Mouse (Mus musculus) stomach, embryonic 15.5 days (tissue): ENCODE measurements around the gene Acsm4. TPM values are rescaled to one million over a fixed set of nuclear protein-coding genes. Genes with fewer than 3 reads are reported as not detected.
A peak's percentile ranks its signal among the peaks of the same experiment; 100 is the strongest.

Source experiments
- ATAC-seq: fragments of 200-750 bp; cut with Nextera tagmentation; 2 replicates; pipeline ENCODE4 v1.8.0; 2017; ENCODE audit warnings: low read depth, moderate number of reproducible peaks, moderate TSS enrichment; ENCODE audit not compliant: insufficient read depth, low FRiP score
- H3K27ac ChIP-seq: fragments of 300-500 bp; sonication (generic); 2 replicates; pipeline ENCODE4 v1.5.1; 2015; ENCODE audit warnings: mild to moderate bottlenecking, inconsistent platforms
- H3K27me3 ChIP-seq: fragments of 300-500 bp; sonication (generic); replicated peaks from 2 replicates; pipeline ENCODE4 v1.6.1; 2015; ENCODE audit warnings: inconsistent platforms
- H3K36me3 ChIP-seq: fragments of 300-500 bp; sonication (generic); 2 replicates; pipeline ENCODE4 v1.6.1; 2015; ENCODE audit warnings: inconsistent platforms
- H3K4me1 ChIP-seq: fragments of 300-500 bp; sonication (generic); 2 replicates; pipeline ENCODE4 v1.6.1; 2015; ENCODE audit warnings: inconsistent platforms
- H3K4me2 ChIP-seq: fragments of 300-500 bp; sonication (generic); 2 replicates; pipeline ENCODE4 v1.6.1; 2015; ENCODE audit warnings: mild to moderate bottlenecking, inconsistent platforms
- H3K4me3 ChIP-seq: fragments of 300-500 bp; sonication (generic); replicated peaks from 2 replicates; pipeline ENCODE4 v1.5.1; 2015; ENCODE audit warnings: inconsistent platforms
- H3K9ac ChIP-seq: fragments of 300-500 bp; sonication (generic); 2 replicates; pipeline ENCODE4 v1.6.1; 2015; ENCODE audit warnings: inconsistent platforms
- H3K9me3 ChIP-seq: fragments of 300-500 bp; sonication (generic); 2 replicates; pipeline ENCODE4 v1.6.1; 2016; ENCODE audit warnings: inconsistent platforms
- WGBS: fragments of 180-500 bp; shearing (Covaris S2); methylation state at CpG from one replicate; pipeline ENCODE4 v1.1.7; 2015; 5-methylcytosine and 5-hydroxymethylcytosine counted together
- polyA plus RNA-seq: library from polyadenylated mRNA; unstranded; fragments of >200 nt; fragmentation: Nextera tagmentation; extraction: Ambion mirVana; gene quantifications from 2 replicates; pipeline ENCODE4 v1.2.1, GENCODE M21; 2015

The Acsm4 gene
- not detected in 2 replicates for polyA plus RNA-seq

DNA sequence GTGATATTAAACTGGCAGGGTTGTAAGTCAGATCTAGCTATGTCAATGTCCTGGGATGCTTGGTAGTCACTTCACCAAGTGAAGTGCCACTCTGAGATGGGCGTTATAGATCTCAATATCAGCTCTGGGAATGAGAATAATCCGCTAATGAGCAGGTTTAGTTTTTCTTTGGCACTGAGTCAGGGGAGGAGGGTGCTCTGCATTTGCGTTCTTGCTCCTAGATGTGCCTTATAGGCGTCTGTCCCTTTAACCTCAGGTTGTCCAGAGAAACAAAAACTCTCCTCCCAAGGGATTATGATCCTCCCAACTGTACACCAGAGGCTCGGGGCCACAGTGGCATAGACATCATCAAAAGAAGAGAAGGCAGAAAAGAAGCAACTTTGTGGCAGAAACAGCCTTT is at the start of gene Acsm4:
TSS of gene Acsm4 (plus strand) at position 301 of the 400 bp plus-strand sequence.
- WGBS: 79% methylated on average over 5 of the region's 5 CpGs
- Histone ChIP-seq H3K4me2 (no peak within 1 kb of the TSS), H3K36me3 (no peaks in the 10 kb centered on the region), H3K9me3 (no peaks in the 10 kb centered on the region), H3K4me1 (no peaks in the 10 kb centered on the region), H3K27ac (no peak within 1 kb of the TSS), H3K9ac (no peak within 1 kb of the TSS), H3K4me3 (no peak within 1 kb of the TSS), H3K27me3 (no peaks in the 10 kb centered on the region)
- no peak for ATAC-seq

DNA sequence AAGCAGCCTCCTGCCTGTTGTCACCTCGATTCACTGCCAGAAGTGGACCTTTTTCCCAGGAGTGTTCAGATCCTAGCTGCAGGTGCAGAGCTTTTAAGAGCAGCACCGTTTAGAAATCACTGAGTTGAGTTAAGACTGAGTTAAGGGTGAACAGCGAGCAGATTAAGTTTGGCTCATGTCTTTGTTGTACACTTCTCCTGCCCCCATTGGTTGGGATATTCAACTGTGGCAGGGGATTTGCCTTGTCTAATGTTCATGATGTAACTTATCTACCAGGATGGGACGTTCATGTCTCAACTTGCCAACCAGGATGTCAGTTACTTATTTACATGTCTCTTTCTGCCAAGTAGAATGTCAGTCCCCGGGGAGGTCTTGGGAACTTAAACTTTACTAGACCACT is 47.5 kb upstream of the Acsm4 start:
- WGBS: 68% methylated on average over 5 of the region's 5 CpGs
- Histone ChIP-seq H3K27ac (no peak overlapping the region), H3K36me3 (no peaks in the 10 kb centered on the region), H3K9me3 (no peaks in the 10 kb centered on the region), H3K4me1 (no peaks in the 10 kb centered on the region), H3K9ac (no peak overlapping the region), H3K4me2 (no peak overlapping the region), H3K4me3 (no peak overlapping the region), H3K27me3 (no peaks in the 10 kb centered on the region)
- no peak for ATAC-seq

DNA sequence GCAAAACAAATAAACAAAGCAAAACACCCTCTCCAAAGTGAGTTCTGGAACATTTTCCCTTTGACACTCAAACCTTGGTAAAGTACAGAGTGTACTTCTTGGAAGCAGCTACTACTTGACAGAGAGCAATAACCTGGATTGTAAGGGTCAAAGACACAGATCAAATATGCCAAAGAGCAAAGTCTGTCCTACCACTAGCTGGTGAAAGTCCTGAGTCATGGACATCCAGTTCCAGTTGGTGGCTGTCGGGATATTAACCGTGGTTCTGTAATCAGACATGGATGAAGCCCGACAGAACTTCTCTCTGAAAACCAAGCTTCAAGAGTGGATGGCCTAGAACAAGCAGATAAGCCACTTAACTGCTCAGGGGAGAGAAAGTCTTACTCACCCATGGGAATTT is 21.9 kb upstream of the Acsm4 start:
- WGBS: 83% methylated on average over 3 of the region's 3 CpGs

DNA sequence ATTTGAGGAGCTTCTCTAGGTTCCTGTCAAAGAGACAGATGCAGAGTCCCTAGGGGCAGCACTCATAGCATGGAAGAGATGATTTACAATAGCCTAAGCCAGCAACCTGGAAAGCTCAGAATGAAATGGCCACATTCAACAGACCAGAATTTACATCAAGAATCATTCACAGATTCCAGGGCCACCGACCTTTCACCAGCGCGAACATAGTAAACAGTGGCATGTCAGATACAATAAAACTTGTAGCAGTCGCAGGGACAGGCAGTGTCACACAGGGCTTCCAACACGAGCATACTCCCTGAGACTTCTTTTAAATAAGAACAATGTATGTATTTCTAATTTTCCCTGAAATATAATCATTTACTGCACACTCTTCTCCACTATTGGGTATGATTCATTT is 19.4 kb upstream of the Acsm4 start:
- Histone ChIP-seq H3K36me3 (no peaks in the 10 kb centered on the region), H3K4me1 (no peaks in the 10 kb centered on the region), H3K27ac (no peak overlapping the region), H3K9ac (no peak overlapping the region), H3K4me3 (no peak overlapping the region), H3K27me3 (no peaks in the 10 kb centered on the region), H3K9me3 (no peaks in the 10 kb centered on the region), H3K4me2 (no peak overlapping the region)
- ATAC-seq: no peak
- 52% methylated on average over 5 of the region's 5 CpGs for whole genome bisulfite sequencing

More for the DNA sequence above, 21.9 kb upstream of the Acsm4 start:
- no peak for ATAC-seq
- Histone ChIP-seq H3K27me3 (no peaks in the 10 kb centered on the region), H3K9ac (no peak overlapping the region), H3K4me3 (no peak overlapping the region), H3K36me3 (no peaks in the 10 kb centered on the region), H3K9me3 (no peaks in the 10 kb centered on the region), H3K4me1 (no peaks in the 10 kb centered on the region), H3K27ac (no peak overlapping the region), H3K4me2 (no peak overlapping the region)

DNA sequence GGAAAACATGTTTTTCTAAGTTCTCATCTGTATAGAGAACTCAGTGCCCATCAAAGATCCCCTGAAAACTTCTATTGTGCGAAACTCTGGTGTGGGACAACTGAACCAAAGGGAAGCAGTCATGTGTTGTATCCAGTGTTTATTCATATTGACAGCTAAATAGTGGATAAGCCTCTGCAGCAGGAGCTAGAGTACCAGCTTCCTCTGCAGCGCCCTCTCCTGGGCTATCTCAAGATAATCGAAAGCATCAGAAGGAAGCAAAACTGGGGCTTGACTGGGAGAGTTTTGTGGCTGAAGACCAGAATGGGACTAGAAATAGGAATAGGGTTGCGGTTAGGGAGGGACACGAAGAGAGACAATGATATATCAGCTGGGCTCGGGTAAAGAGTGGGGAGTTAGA is 18.9 kb upstream of the Acsm4 start:
- H3K9ac ChIP-seq: no peak overlapping the region
- H3K36me3 ChIP-seq: no peaks in the 10 kb centered on the region
- no peaks in the 10 kb centered on the region for H3K4me1 ChIP-seq
- no peaks in the 10 kb centered on the region for H3K27me3 ChIP-seq
- 42% methylated on average over 6 of the region's 6 CpGs for WGBS
- no peak overlapping the region for H3K4me3 ChIP-seq
- no peaks in the 10 kb centered on the region for H3K9me3 ChIP-seq
- H3K27ac ChIP-seq: no peak overlapping the region
- no peak overlapping the region for H3K4me2 ChIP-seq
- no peak for ATAC-seq

DNA sequence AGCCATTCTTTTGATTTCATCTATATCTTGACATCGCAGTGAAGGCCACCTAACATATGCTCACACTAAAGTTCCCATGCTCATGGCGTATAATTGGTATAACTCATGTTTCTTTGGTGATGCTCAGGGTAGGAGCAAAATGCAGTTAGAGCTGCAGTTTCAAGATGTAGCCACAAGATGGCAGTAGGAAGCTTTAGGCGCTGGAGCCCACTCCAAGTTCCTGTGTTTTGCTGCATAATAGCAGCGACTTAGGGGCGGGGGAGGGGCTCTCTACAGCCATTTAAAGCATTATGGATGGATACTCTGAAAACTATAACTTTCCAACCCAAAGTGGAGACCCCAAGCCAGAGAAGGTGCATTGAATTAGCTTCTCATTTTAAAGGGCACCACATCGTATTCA is 16.4 kb upstream of the Acsm4 start:
- no peaks in the 10 kb centered on the region for H3K27me3 ChIP-seq
- 15% methylated on average over 6 of the region's 6 CpGs for WGBS
- H3K36me3 ChIP-seq: no peaks in the 10 kb centered on the region
- no peaks in the 10 kb centered on the region for H3K4me1 ChIP-seq
- no peaks in the 10 kb centered on the region for H3K9me3 ChIP-seq
- H3K27ac ChIP-seq: no peak overlapping the region
- peak; percentile 31; the same call in 1 of the 2 replicates for ATAC-seq
- no peak overlapping the region for H3K9ac ChIP-seq
- H3K4me3 ChIP-seq: no peak overlapping the region
- no peak overlapping the region for H3K4me2 ChIP-seq

DNA sequence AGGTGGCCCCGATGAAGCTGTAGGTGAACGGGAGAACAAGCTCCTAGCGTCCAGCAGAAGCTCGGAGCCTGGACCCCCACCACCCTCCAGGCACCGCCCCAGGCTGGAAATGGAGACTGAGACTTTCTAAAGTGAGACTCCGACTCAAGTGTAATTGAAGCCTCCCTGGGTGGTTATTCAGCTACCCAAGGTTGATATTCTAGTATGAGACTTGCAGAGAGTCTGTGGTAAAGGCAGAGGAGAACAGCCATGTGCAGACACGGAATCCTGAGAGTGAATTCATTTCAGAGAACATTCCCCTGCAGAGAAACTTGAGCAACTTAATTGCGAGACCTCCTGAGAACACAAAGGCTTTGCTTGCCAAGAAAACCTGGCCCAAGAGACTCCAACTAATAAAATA is 9.7 kb upstream of the Acsm4 start:
- Histone ChIP-seq H3K9ac (no peak overlapping the region), H3K4me3 (no peak overlapping the region), H3K27me3 (no peaks in the 10 kb centered on the region), H3K4me2 (no peak overlapping the region), H3K36me3 (no peaks in the 10 kb centered on the region), H3K27ac (no peak overlapping the region), H3K4me1 (no peaks in the 10 kb centered on the region), H3K9me3 (no peaks in the 10 kb centered on the region)
- 63% methylated on average over 8 of the region's 8 CpGs for WGBS
- no peak for ATAC-seq

DNA sequence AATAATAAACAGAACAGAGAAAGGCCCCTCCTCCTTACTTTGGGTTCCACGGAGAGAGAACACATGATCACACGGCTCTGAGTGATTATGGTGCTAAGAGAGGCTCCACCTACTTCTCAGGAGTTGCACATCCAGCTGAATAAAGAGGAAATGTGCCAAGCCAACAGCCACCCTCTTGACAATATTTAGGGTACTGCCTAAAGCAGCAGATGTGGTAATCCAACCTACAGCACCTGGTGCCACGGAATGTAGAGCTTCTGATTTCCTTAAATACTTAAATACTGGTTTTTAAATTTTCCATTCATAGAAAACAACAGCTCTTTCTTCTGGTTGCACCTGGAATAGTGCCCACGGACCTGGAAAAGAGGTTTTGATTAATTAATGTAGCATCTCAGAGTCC is 7.1 kb upstream of the Acsm4 start:
- Histone ChIP-seq H3K27me3 (no peaks in the 10 kb centered on the region), H3K9ac (no peak overlapping the region), H3K4me2 (no peak overlapping the region), H3K4me3 (no peak overlapping the region), H3K36me3 (no peaks in the 10 kb centered on the region), H3K9me3 (no peaks in the 10 kb centered on the region), H3K27ac (no peak overlapping the region), H3K4me1 (no peaks in the 10 kb centered on the region)
- ATAC-seq: no peak
- WGBS: 54% methylated on average over 4 of the region's 4 CpGs

DNA sequence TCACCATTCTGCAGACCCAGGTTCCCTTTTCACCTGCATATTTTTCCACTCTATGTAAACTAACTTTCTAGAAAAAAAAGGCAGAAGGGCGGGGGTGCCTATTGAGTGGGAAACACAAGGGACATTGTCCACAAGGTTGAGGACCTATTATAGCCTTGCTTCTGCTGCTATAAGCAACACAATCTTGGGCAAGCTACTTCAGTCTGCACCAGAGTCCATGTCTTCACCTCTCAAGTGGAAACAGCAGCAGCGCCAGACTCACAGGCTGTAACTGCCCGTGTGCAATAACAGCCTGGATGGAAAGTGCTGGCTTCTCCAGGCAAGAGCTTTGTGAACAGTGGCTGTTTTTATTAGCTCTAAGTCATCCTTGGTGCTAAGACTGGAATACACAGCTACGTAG is 2.5 kb downstream of the Acsm4 start:
- Histone ChIP-seq H3K4me2 (no peak overlapping the region), H3K9ac (no peak overlapping the region), H3K4me3 (no peak overlapping the region), H3K36me3 (no peaks in the 10 kb centered on the region), H3K27ac (no peak overlapping the region), H3K27me3 (no peaks in the 10 kb centered on the region), H3K9me3 (no peaks in the 10 kb centered on the region), H3K4me1 (no peaks in the 10 kb centered on the region)
- ATAC-seq: no peak
- WGBS: 78% methylated on average over 4 of the region's 4 CpGs

DNA sequence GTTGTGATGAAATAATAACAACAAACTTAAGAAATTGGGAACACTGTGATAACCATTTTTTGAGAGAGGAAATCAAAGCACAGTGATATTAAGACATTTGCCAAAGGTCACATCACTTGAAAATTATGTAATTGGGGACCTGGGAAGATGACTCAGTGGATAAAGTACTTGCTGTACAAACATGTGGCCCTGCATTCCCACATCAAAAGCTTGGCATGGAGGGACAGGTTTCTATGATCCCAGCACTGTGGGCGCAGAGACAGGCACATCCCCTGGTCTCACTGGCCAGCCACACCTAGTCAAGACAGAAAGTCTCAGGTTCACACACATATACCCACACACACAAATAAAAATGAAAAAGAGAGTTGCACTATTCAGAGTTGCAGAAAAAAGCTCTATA is 5.1 kb downstream of the Acsm4 start:
- Histone ChIP-seq H3K4me3 (no peak overlapping the region), H3K36me3 (no peaks in the 10 kb centered on the region), H3K27ac (no peak overlapping the region), H3K9me3 (no peaks in the 10 kb centered on the region), H3K27me3 (no peaks in the 10 kb centered on the region), H3K4me2 (no peak overlapping the region), H3K9ac (no peak overlapping the region), H3K4me1 (no peaks in the 10 kb centered on the region)
- ATAC-seq: no peak
- WGBS: 80% methylated on average over 1 of the region's 1 CpGs

DNA sequence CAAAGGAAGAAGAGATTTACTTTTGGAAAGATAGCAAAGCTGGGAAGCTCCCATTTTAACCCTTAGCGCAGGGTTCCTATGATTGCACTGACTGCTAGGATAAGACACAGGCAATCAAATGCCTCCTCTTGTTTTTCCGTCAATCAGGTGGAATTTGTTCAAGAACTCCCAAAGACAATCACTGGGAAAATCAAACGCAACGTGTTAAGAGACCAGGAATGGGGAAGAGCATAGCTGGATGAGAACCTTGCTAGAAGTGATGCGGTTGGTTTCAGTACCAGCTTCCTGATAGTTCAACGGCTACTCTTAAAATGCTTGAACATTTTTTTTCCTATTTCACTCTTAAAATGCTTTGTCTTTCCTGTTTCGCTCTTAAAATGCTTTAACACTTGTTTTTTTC is 24.3 kb downstream of the Acsm4 start:
- Histone ChIP-seq H3K4me2 (no peak overlapping the region), H3K9ac (no peak overlapping the region), H3K4me1 (no peaks in the 10 kb centered on the region), H3K27me3 (no peaks in the 10 kb centered on the region), H3K27ac (no peak overlapping the region), H3K36me3 (peaks cover 32% of the 10 kb centered on the region), H3K4me3 (no peak overlapping the region), H3K9me3 (no peaks in the 10 kb centered on the region)
- 90% methylated on average over 7 of the region's 7 CpGs for WGBS
- no peak for ATAC-seq

DNA sequence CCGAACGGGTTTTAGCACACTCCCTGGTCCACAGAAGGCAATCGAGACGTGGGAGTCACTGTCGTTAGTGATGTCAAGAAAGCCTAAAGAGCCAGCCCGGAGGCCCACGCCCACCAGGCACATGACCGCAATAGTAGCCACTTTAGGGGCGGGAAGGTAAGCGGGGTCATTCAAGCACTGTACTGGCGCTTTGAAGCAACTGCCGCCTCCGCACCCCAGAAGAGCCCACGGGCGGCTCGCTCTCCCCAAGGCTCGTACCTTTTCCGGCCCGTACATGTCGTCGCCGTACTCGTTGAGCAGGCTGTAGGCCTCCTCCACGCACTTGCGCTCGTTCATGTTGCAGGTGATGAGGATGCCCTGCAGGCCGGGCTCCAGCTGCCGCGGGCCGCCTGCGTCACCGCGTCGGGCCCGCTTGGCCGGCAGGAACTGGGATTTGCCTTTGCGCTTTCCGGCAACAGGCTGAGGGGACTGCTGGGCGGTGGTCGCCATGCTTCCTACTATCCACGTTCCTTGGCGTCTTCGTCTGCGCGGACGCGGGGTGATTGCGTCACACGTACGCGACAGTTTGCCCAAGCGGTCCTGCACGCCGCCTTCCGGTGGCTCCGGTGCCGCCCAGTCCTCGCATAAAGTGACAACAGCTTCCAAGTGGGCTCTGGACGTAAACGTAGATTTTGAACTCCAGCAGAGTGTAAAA is 30.6 kb downstream of the Acsm4 start, which contains the start of gene Thumpd1:
TSS of gene Thumpd1 (minus strand) at position 546 of the 694 bp plus-strand sequence.
- Histone ChIP-seq H3K4me1 (peaks cover 3% of the 10 kb centered on the region; the same call in 1 of the 2 replicates), H3K4me2 (peak within 1 kb of the TSS; percentile 78), H3K4me3 (peak within 1 kb of the TSS; percentile 96), H3K27ac (peak within 1 kb of the TSS; percentile 44; the same call in 1 of the 2 replicates), H3K9me3 (no peaks in the 10 kb centered on the region), H3K36me3 (peaks cover 28% of the 10 kb centered on the region), H3K27me3 (no peaks in the 10 kb centered on the region), H3K9ac (peak within 1 kb of the TSS; percentile 64)
- peak; percentile 93 for ATAC-seq
- under 1% methylated on average over 60 of the region's 60 CpGs for WGBS
